Mouse (Mus musculus) adrenal gland, adult 8-10 months (tissue): Measurements from ENCODE around the gene Ptpn12. TPM values are rescaled to one million over a fixed set of nuclear protein-coding genes. Genes with fewer than 3 reads are reported as not detected.

Experiments used
- DNase-seq: peaks from one replicate; pipeline ENCODE4 v3.0.0; 2022
- total RNA-seq, 4 experiments: library from RNA; stranded (reverse); gene quantifications; 2 replicates each; pipeline ENCODE4 v1.2.4; 2022

Gene Ptpn12
- total RNA-seq, 4 experiments from 2014 or later = 49.1 to 66.5 (median 62.2) TPM

DNA sequence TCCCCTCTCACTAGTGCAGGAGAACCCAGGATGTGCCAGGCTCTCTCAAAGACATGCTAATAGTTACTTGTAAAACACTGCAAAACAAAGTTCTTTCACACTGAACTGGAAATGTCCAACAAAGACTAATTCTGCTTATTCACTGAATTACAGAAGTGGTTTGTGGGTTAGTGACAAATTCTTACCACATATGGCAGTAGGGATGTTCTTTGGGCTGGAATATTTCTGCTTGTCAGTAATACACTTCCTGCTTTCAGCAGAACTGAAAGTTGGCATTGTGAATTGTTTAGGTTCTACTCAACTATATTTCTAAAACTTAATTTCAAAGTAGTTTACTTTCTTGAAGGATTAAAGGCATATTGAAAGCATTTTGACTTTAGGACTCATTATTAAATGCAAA lies 25.5 kb downstream of the Ptpn12 start:
- DNase-seq = no peak

DNA sequence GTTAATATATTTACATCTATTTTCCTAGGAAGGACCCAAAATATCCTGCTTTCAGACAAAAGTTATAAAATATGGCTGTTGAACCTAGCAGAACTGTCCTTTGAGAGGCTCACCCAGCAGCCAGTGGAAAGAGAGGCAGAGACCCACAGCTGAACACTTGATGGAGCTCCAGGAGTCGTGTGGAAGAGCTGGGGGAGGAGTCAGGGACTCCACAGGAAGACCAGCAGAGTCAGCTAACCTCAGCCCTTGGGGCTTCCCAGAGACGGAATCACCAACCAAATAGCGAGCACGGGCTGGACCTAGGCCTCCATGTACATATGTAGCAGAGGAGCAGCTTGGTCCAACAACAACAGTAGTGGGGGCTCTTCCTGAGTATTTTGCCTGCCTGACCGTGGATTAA lies 38.6 kb downstream of the Ptpn12 start:
- DNase-seq = peak; percentile 7

DNA sequence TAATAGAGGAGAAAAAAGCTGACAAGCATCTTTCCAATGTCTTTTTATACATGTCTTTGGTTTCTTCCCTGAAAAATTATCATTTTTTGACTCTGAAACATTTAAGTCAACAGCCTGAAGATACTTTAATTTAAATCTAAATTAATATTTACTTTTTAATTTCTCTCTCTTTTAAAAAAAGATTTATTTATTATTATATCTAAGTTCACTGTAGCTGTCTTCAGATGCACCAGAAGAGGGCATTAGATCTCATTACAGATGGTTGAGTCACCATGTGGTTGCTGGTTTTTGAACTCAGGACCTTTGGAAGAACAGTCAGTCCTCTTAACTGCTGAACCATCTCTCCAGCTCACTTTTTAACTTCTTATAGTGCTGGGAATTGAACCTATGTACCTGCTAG lies 44.8 kb downstream of the Ptpn12 start:
- DNase-seq = no peak

GRCm38 (mm10) chr5:21002723-21003122 lies 53.0 kb downstream of the Ptpn12 start:
- no peak for DNase-seq

DNA sequence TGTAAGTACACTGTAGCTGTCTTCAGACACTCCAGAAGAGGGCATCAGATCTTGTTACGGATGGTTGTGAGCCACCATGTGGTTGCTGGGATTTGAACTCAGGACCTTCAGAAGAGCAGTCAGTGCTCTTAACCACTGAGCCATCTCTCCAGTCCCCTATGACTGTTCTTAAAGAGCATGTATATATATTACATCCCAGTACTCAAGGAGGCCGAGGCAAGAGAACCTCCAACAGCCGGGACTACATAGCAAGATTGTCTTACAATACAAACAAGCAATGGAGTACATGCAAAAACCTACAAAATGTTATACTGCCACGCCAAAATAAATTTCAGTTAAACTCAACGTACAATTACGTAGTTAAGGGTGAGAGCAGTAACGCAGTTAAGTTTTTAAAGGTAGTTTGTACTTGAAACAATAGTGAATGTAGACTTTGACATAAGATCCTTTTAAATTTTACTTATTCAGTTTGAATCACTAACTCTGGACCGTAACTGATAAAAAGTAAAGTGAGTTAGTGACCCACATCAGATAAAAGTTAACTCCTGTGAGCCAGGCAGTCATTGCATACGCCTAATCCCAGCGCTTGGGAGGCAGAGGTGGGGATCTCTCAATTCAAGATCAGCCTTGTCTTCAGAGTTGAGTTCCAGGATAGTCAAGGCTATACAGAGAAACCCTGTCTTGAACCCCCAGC lies 53.9 kb downstream of the Ptpn12 start:
- no peak for DNase-seq

DNA sequence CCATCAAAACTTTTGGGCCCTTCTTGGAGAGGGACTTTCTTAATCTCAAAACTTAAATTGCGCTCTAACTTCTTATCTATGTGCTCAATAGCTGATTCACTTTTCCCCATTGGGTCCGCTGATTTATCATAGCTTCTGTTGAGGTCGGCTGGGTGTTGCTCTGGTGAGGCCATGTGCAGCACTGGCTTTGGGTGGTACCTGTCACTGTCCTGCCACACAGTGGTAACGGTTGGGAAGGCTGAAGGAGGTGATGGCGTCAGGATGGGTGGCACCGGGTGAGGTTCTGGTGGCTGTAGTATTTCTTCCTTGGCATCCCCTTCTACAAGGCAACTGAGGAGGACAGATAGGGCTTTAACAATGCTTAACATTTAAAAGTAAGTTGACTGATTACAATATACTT lies 57.3 kb downstream of the Ptpn12 start:
- DNase-seq = no peak

DNA sequence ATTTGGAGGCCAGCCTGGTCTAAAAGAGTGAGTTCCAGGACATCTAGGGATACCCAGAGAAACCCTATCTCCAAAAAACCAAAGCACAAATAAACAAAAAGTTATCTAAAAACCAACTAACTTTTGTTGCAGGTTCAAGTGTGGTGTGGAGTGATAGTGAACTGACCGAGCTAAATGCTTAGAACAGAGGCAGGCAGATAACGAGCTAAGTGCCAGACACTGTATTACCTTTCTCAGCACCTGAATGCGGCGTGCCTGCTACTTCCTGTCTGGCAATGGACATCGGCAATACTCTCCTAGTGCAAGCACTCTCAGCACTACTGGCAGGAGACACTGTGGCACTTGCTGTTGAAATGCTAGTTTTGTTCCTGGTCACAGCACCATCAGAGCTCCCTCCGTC lies 58.2 kb downstream of the Ptpn12 start:
- no peak for DNase-seq

DNA sequence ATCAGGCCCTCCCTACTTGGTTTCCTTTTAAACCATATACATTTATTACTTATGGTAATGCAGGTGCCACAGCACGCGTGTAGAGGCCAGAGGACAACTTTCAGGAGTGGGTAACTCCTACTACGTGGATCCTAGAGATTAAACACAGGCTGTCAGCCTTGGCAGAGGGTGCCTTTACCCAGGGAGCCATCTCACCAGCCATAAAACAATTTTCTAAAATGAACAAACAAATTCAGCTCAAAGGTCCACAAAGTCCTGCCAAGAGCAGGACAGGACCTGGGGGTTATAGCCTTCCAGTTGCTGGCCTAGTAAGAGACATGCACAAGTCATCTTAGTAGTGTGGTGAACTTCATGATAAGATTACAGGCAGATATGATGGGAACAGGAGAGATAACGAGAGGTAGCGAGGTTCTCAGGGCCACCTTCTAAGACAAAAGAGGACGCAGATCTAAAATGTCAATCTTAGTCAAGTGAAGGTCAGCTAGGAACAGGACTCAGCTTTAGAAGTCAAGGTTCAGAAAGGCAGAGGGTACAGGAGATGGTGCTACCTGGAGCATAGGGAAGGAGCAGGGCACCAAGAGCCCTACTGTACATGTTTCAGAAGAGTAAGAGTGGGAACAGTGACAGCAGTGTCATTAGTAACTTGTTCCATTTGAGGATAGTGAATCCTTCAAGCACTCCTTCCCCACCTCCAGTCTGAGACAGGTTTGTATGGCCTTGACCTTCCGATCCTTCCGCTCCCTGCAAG lies 65.5 kb downstream of the Ptpn12 start:
- DNase-seq = no peak

GRCm38 (mm10) chr5:20986271-20986670 lies 69.4 kb downstream of the Ptpn12 start:
- DNase-seq = no peak

- no peak for DNase-seq
Observed at GRCm38 (mm10) chr5:20983505-20983904, 72.2 kb downstream of the Ptpn12 start.

DNA sequence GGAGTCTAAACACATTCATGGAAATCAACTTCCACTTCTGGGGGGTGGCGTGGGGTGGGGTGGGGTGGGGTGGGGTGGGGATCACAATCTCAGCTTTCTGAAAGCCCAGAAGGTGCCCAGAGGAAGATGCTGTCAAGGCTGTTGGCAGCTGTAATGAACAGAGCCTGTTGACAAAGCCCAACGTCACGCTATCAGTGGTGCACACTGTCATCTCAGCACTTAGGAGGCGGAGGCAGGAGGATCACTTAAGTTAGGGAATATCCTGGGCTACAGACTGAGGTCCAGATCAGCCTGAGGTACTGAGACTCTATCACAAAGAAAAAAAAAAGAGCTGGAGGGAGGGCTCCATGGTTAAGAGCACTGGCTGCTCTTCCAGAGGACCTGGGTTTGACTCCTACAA lies 81.0 kb downstream of the Ptpn12 start:
- DNase-seq = no peak

GRCm38 (mm10) chr5:20973999-20974398 lies 81.7 kb downstream of the Ptpn12 start:
- DNase-seq = no peak

DNA sequence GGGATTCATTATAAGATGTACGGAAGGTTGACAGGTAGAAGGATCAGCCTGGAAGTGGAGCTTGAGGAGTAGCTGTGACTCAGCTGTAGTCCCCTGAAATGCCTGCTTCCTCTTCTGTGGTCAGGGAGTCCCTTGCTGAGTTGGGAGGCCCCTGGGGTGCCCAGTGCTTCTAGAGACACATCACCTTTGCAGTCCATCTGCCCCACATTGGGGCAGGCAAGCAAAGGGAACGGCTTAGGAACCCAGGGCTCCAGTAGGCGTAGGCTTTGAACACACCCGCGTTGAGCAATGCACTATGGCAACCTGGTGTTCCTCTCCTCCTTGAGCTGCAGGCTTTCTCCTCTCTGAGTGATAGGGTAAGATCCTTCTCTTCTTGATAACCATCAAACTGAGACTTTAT lies 82.6 kb downstream of the Ptpn12 start:
- no peak for DNase-seq

GRCm38 (mm10) chr5:20968963-20969362 lies 86.7 kb downstream of the Ptpn12 start:
- peak; percentile 29 for DNase-seq

- DNase-seq = no peak
Observed at GRCm38 (mm10) chr5:20968493-20968892, 87.2 kb downstream of the Ptpn12 start.

GRCm38 (mm10) chr5:20967942-20968341 lies 87.8 kb downstream of the Ptpn12 start:
- no peak for DNase-seq

- no peak for DNase-seq
Observed at GRCm38 (mm10) chr5:20964446-20964845, 91.3 kb downstream of the Ptpn12 start.

DNA sequence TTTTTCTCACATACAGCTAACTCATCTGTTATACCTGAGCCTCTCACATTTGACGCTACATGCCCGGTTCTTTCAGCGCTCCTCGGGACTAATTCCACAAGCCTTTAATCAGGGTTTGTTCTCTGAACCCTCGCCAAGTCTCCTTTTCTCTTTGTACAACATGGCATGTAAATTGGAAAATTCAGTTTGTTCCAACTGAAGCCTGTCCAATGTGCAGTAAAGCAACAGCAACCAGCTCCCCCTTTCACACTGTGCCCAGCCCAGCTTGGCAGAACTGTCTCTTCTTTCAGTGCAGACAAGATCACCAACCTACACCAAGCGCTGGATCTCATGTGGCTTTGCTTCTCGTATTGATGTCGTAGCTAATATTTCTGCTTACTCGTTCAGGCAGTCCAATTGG lies 92.4 kb downstream of the Ptpn12 start:
- DNase-seq = no peak

GRCm38 (mm10) chr5:20960927-20961326 lies 94.8 kb downstream of the Ptpn12 start:
- DNase-seq = no peak

DNA sequence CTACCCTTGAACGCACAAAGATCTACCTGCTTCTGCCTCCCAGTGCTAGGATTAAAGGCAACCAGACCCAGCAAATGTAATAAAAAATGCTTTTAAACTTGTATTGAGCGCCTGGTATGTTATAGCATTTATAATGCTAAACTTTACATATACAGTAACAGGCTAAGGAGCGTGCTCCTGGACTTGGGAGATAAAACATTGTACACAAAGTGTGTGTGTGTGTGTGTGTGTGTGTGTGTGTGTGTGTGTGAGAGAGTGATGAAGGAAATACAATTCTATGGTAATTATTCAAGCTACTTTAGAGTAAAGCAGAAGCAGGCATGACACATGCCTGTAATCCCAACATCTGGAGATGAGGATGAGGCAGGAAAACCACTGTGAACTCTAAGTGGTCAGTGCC lies 99.4 kb downstream of the Ptpn12 start, which contains the start of gene Rsbn1l:
Gene Rsbn1l, minus strand, starts transcription at position 101 of the 400 bp plus-strand sequence.
- no peak for DNase-seq

- DNase-seq = no peak
Observed at GRCm38 (mm10) chr5:20955114-20955835, 100.4 kb downstream of the Ptpn12 start.

- DNase-seq = no peak
Observed at GRCm38 (mm10) chr5:20952337-20952925, 103.3 kb downstream of the Ptpn12 start.

- DNase-seq = peak; percentile 96
Observed at GRCm38 (mm10) chr5:20951666-20952281, 103.9 kb downstream of the Ptpn12 start.
